Mouse (Mus musculus) forebrain, embryonic 16.5 days (tissue): ENCODE data around the gene Unc50. TPM values are rescaled to one million over a fixed set of nuclear protein-coding genes. Genes with fewer than 3 reads are reported as not detected.

Source experiments
- ATAC-seq: fragments of 200-750 bp; cut with Nextera tagmentation; 2 replicates; pipeline ENCODE4 v1.8.0; 2017; ENCODE audit warnings: mild to moderate bottlenecking, moderate library complexity
- H3K27ac ChIP-seq: fragments of 300-500 bp; sonication (generic); 2 replicates; pipeline ENCODE4 v1.5.1; 2014; ENCODE audit warnings: low read length, control low read depth
- H3K27me3 ChIP-seq: fragments of 300-500 bp; sonication (generic); replicated peaks from 2 replicates; pipeline ENCODE4 v1.6.1; 2014; ENCODE audit warnings: low read length; ENCODE audit not compliant: control insufficient read depth, insufficient read depth
- H3K36me3 ChIP-seq: fragments of 300-500 bp; sonication (generic); 2 replicates; pipeline ENCODE4 v1.6.1; 2014; ENCODE audit not compliant: control insufficient read depth, insufficient read depth
- H3K4me1 ChIP-seq: fragments of 300-500 bp; sonication (generic); replicated peaks from 2 replicates; pipeline ENCODE4 v1.6.1; 2014; ENCODE audit warnings: low read length; ENCODE audit not compliant: control insufficient read depth, insufficient read depth
- H3K4me2 ChIP-seq: fragments of 300-500 bp; sonication (generic); 2 replicates; pipeline ENCODE4 v1.6.1; 2014; ENCODE audit warnings: mild to moderate bottlenecking, low read length, control low read depth
- H3K4me3 ChIP-seq: fragments of 300-500 bp; sonication (generic); replicated peaks from 2 replicates; pipeline ENCODE4 v1.5.1; 2014; ENCODE audit warnings: mild to moderate bottlenecking, low read length, control low read depth
- H3K9ac ChIP-seq: fragments of 300-500 bp; sonication (generic); replicated peaks from 2 replicates; pipeline ENCODE4 v1.6.1; 2014; ENCODE audit warnings: low read depth, low read length, control low read depth
- H3K9me3 ChIP-seq: fragments of 300-500 bp; sonication (generic); 2 replicates; pipeline ENCODE4 v1.6.1; 2016; ENCODE audit warnings: low read length; ENCODE audit not compliant: control insufficient read depth
- WGBS: fragments of 180-500 bp; shearing (Covaris S2); extraction: QIAGEN DNeasy Blood & Tissue Kit; methylation state at CpG from one replicate; pipeline ENCODE4 v1.1.7; 2014; 5-methylcytosine and 5-hydroxymethylcytosine counted together
- polyA plus RNA-seq: library from polyadenylated mRNA; unstranded; fragments of >200 nt; fragmentation: Nextera tagmentation; extraction: Ambion mirVana; gene quantifications from 2 replicates; pipeline ENCODE4 v1.2.1, GENCODE M21; 2015

The Unc50 gene
- polyA plus RNA-seq, 1 experiment from 2014 or later = 121 TPM

DNA sequence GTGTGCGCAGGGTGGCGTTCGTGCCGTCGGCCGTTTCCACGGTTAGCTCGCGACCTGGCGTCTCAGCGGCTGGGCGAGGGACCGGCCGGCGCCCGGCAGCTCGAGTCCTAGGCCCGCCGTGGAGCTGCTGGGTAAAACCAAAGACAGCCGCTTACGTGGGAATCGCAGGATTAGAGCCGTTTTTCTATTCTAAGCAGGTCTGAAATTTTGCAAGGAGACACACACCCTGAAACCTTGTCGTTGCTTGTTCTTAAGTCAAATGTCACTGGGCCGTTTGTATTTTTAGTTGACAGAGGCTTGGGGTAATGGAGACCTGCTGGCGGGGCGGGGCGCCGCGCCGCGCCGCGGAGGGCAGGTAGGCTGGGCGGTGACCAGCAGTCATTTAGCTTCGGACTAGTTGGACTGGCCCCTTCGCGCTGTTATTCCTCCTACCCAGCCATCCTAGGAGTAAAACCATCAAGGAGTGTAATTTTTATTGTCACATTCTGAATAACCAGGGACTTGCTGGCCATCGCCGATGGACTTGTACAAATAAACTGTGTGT, 430 bp downstream of the Unc50 start:
- peaks cover 15% of the 10 kb centered on the region for H3K36me3 ChIP-seq
- peak overlapping the region; percentile 65 for H3K4me3 ChIP-seq
- H3K4me1 ChIP-seq = peaks cover 29% of the 10 kb centered on the region
- peak overlapping the region; percentile 88 for H3K9ac ChIP-seq
- WGBS = 2% methylated on average over 40 of the region's 40 CpGs
- no peaks in the 10 kb centered on the region for H3K27me3 ChIP-seq
- peak overlapping the region; percentile 57 for H3K27ac ChIP-seq
- H3K4me2 ChIP-seq = peak overlapping the region; percentile 98
- no peaks in the 10 kb centered on the region for H3K9me3 ChIP-seq
- ATAC-seq = peak; percentile 1; the same call in 1 of the 2 replicates

DNA sequence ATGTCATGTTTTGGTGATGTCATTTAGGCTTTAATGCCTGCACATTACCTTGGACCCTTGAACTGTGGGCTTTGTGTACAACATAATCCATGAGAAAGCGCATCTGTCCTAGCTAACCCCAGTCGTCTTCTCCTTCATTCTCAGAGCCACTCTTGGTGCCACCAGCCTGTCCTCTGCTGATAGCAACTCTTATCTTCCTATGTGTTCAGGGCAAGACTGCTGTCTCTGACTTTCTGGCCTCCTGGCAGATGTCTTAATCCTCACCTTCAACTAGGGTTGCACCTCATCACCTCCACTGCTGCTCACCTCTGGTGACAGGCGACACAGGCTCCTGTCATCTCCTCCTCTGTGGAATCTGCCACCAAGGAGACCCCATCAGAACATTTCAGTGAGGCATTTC, 6.5 kb downstream of the Unc50 start:
- peaks cover 26% of the 10 kb centered on the region for H3K36me3 ChIP-seq
- no peak overlapping the region for H3K27ac ChIP-seq
- no peaks in the 10 kb centered on the region for H3K9me3 ChIP-seq
- peaks cover 9% of the 10 kb centered on the region for H3K4me1 ChIP-seq
- ATAC-seq = no peak
- H3K9ac ChIP-seq = no peak overlapping the region
- no peak overlapping the region for H3K4me3 ChIP-seq
- WGBS = 89% methylated on average over 3 of the region's 3 CpGs
- no peaks in the 10 kb centered on the region for H3K27me3 ChIP-seq
- H3K4me2 ChIP-seq = no peak overlapping the region

DNA sequence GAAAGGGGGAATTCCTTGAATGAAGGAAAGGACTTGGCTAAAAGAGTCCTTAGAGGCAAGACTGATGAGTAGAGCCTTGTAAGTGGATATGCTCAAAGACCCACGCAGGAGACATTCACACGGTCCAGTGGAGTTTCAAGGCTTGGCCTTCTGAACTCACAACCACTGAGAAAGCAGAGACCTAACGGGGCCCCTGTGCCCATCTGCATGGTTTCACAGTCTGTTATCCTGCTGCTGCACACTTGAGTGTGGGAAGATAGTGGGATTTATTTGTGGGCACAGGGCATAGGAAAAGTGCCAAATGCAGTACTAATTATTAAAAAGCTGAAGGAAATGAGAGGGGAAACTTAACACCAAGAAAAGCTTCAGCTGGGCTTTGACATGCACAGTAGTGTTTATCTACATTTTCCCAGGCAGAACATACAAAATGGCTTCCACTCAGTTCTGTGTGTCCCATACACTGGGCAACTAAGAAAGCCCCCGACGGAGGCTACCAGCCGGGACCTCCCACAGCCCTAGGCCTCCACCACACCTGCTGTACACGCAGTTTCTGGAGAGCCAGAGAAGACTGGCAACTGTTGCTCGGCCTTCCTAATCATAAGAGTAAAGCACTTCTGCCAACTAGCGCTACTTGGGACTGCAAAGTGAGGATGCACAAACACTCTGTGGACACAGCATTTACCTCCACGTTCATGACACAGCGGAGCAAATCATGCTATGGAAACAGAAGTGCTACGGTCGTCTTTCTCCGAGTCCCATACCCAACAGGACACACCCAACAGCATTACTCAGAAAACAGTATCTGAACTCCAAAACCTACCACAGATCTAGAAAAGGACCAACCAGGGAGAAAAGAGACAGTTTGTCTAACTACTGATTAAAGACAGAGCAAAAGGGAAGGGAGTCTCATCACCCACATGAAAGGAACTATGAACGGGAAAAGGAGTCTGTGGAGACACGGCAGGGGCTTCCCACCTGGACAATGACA, 13.2 kb downstream of the Unc50 start:
- ATAC-seq = no peak
- 94% methylated on average over 16 of the region's 16 CpGs for WGBS

DNA sequence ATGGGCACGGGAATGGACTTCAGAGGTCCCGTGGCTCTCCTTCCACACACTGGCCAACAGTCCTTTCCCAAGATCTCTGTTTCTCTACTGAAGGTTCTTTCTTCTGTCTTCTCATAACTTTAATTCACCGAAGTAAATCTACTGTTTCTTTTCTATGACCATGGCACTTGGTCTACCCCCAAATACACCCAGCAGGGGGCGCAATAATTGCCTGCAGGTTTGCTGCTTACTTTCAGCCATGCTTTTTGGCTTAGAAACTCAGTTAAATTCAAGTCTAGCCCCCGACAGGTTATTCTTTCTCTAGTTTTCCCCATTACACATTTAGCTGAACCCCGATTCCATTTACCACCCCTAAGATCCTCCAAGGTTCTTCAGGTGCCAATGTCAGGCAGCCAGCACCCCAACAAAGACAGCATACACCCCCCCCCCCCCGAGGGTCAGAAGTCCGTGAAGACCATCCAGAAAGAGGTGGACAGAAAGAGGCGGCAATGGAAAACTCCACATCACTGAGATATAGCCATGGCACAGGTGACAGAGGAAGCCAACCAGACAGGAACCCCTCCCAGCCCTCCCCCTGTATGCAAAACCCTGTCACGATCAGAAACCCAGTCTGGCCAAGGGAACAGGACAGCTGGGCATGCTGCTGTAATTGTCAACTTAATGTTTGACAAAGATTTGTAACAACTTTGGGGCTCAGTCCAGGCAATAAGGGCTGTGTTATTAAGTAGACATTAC, 18.6 kb downstream of the Unc50 start:
- Histone ChIP-seq H3K27me3 (no peaks in the 10 kb centered on the region), H3K27ac (no peak overlapping the region), H3K4me3 (no peak overlapping the region), H3K36me3 (no peaks in the 10 kb centered on the region; the same call in 1 of the 2 replicates), H3K9me3 (no peaks in the 10 kb centered on the region), H3K4me2 (no peak overlapping the region), H3K4me1 (no peaks in the 10 kb centered on the region), H3K9ac (no peak overlapping the region)
- ATAC-seq = no peak
- 80% methylated on average over 10 of the region's 10 CpGs for WGBS

More for the DNA sequence above, 13.2 kb downstream of the Unc50 start:
- Histone ChIP-seq H3K9ac (no peak overlapping the region), H3K4me1 (no peaks in the 10 kb centered on the region), H3K27me3 (no peaks in the 10 kb centered on the region), H3K27ac (no peak overlapping the region), H3K4me2 (no peak overlapping the region), H3K4me3 (no peak overlapping the region), H3K36me3 (peaks cover 4% of the 10 kb centered on the region; the same call in 1 of the 2 replicates), H3K9me3 (no peaks in the 10 kb centered on the region)

DNA sequence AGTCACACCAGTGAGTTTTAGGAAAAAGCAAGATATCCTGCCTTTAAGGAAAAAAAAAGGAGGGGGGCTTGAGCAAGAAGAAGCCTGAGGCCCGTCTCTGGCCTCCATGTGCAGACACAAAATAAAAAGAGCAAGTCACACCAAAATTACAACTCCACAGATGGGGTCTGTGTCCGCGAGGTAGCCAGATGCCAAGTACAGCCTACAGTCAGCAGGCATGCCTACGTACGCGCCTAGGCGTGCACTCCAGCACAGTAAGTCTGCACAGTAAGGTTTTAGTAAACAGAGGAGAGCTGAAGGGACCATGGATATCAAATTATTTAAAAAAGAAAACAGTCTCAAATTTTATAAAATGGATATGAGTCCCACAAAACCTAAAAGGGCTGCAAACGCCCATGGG, 21.3 kb downstream of the Unc50 start:
- Histone ChIP-seq H3K9me3 (no peaks in the 10 kb centered on the region), H3K4me2 (no peak overlapping the region), H3K27ac (no peak overlapping the region), H3K36me3 (no peaks in the 10 kb centered on the region; the same call in 1 of the 2 replicates), H3K27me3 (no peaks in the 10 kb centered on the region), H3K9ac (no peak overlapping the region), H3K4me3 (no peak overlapping the region), H3K4me1 (no peaks in the 10 kb centered on the region)
- no peak for ATAC-seq
- 87% methylated on average over 8 of the region's 8 CpGs for WGBS

DNA sequence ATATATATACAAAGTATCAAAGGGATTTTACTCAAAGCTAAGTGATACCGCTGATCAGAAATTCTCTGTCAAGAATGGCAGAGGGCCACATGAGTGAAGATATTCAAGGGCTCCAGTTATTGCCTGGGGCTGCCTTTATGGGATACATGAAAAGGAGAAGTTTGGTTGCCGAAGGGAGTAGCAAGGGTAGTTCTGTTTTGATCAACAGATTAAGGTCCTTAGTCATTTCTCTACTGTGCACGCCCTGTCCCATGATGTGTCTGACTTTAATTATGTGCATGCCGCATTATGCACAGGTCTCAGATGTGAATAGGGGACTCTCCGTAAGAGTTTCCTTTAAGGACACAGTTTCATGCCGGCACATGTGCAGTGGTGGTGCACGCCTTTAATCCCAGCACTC, 27.6 kb downstream of the Unc50 start:
- Histone ChIP-seq H3K9ac (no peak overlapping the region), H3K4me1 (no peaks in the 10 kb centered on the region), H3K36me3 (no peaks in the 10 kb centered on the region), H3K9me3 (no peaks in the 10 kb centered on the region), H3K27me3 (no peaks in the 10 kb centered on the region), H3K27ac (no peak overlapping the region), H3K4me3 (no peak overlapping the region), H3K4me2 (no peak overlapping the region)
- 93% methylated on average over 7 of the region's 7 CpGs for WGBS
- no peak for ATAC-seq

DNA sequence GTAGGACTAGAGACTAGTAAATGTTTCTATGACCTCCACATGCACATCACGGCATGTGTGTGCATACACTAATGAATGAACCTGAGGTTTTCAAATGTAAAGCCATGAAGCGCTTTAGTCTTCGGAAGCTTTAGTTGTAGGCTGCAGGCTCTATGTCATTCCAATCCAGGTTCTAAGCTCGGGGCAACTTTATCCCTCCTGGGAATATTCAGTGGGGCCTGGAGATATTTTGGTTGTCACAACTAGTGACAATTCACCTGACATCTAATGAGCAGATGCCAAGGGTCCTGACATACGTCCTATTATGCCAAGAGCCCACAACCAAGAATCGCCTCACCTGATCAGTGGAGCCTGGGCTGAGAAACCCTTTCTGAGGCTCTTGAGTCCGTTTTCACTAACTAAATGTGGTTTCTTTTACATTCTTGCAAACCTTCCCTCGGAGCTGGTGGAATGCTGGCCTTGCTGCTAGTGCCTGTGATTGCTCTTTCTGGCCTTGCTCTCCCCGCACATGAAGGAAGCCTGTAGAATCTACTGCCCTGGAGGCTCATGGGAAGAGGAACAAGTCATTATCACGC, 35.0 kb downstream of the Unc50 start:
- no peaks in the 10 kb centered on the region for H3K4me1 ChIP-seq
- WGBS = 89% methylated on average over 10 of the region's 10 CpGs
- no peak overlapping the region for H3K4me3 ChIP-seq
- no peak overlapping the region for H3K9ac ChIP-seq
- no peak for ATAC-seq
- H3K27ac ChIP-seq = no peak overlapping the region
- H3K4me2 ChIP-seq = no peak overlapping the region
- H3K36me3 ChIP-seq = no peaks in the 10 kb centered on the region
- H3K9me3 ChIP-seq = no peaks in the 10 kb centered on the region
- no peaks in the 10 kb centered on the region for H3K27me3 ChIP-seq

DNA sequence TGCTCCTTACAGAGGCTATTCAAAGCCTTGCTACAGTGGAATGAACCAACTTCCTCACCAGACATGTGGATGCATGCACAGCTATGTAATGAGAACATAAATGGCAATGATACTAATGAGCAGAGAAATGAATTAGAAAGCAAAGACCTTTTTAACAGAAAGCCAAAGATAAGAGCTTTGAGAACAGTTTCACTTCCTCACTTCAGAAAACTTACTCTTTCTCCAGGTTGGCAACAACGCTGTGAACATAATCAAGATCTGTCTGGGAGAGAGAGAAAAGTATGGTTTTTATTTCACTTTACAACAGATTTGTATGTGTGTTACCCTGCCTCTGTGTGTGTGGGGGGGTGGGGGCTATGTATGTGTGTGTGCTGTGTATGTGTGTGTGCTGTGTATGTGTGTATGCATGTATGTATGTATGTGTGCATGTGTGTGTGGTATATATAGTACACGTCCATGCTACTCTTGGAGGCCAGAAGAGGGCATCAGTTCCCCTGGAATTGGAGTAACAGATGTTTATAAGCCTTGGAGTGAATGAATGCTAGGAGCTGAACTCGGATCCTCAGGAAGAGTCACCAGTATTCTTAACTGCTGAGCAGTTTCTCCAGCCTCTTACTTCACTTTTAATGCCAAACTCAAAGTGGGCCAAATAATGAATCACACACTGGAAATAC, 36.5 kb downstream of the Unc50 start:
- Histone ChIP-seq H3K36me3 (no peaks in the 10 kb centered on the region), H3K9me3 (no peaks in the 10 kb centered on the region), H3K4me1 (no peaks in the 10 kb centered on the region), H3K27me3 (no peaks in the 10 kb centered on the region), H3K27ac (no peak overlapping the region), H3K9ac (no peak overlapping the region), H3K4me3 (no peak overlapping the region), H3K4me2 (no peak overlapping the region)
- WGBS = 90% methylated on average over 3 of the region's 3 CpGs
- no peak for ATAC-seq
